Mouse (Mus musculus) layer of hippocampus, adult 8-10 months (tissue): ENCODE data around the gene Slc39a10. TPM values are rescaled to one million over a fixed set of nuclear protein-coding genes. Genes with fewer than 3 reads are reported as not detected.
"Not testable (repeated sequence)": the region's sequence is repeated elsewhere in the genome, so short reads cannot be mapped to it uniquely, and the experiment has no call there.

Experiments
- DNase-seq, 2 experiments: peaks; one replicate each; pipeline ENCODE4 v3.0.0; 2022; ENCODE audit warnings: low spot score in 2 of 2
- total RNA-seq, 4 experiments: library from RNA; stranded (reverse); gene quantifications; 2 replicates each; pipeline ENCODE4 v1.2.4; 2022

Gene Slc39a10
- total RNA-seq, 4 experiments from 2014 or later = 83.4 to 108 (median 97.0) TPM

- no peak for DNase-seq
These were observed 28.3 kb downstream of the Slc39a10 start for GRCm38 (mm10) chr1:46864175-46864885.

DNA sequence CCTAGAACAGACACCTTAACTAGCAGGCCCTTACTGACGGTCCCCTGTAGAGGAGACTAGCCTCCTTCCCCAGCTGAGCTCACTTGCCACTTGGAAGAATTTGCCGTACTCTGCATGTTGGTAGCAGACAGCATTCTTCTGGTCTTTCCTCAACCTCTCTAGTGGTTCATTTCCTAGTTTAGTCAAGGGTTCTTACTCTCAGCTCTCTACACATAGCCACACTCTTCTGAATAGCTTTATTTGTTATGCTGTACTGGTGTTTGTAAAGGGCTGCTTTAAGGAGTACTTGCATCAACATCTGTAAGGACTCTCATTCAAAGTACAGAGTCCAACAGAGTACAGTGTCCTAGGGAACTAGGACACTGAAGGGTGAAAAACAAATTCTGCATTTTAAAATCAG lies 29.2 kb downstream of the Slc39a10 start:
- DNase-seq = no peak

DNA sequence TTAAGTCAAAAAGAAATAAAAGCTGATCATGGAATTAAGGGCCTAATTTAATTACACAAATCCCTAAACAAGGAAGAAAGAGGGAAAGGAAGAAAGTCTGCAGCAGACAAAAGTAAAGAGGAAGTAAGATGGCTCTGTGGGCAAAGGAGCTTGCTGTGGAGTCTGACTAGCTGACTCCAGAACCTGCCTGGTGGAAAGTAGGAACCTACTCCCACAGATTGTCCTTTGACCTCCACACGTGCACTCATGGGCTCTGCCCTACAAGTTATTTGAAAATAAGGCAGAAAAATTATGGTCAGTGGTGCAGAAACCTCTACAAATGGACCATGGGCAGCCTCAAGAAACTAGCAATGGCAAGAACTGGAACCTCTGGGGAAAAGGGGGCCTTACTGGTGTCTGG lies 32.6 kb downstream of the Slc39a10 start:
- DNase-seq = no peak

DNA sequence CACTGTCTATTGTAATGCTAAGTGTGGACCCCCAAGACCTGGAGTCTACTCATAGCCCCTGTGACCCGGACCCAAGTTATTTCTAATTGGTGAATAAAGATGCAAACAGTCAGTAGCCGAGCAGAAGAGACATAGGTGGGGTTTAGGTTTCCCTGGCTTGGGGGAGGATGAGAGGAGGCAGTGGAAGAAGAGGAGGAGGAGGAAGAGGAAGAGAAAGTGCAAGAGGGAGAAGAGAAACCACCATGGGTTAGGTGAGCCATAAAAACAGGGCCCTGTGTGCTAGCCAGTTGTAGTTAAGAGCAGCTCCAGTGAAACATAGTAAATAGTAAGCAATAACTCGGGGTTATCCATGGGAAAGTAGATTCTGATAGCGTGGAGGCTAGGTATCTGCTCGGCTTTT lies 34.1 kb downstream of the Slc39a10 start:
- DNase-seq = no peak

DNA sequence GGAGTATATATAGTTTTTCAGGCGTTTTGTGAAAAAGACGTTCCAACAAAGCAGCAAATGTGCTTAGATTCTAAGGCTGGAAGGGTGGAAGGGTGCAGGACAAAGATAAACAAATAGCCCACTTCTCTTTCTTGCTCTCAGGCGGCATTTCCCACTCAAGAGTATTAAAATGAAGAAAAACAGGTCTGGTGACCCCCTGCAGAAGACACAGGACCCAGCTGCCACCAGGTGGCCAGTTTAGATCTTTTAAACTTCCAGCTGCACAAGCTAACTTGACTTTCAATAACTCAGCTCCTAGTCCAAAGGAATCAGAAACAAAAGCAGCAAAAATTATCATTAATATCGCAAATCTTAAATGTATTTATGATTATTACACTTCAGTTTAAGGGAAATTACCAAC lies 36.2 kb downstream of the Slc39a10 start:
- no peak for DNase-seq

DNA sequence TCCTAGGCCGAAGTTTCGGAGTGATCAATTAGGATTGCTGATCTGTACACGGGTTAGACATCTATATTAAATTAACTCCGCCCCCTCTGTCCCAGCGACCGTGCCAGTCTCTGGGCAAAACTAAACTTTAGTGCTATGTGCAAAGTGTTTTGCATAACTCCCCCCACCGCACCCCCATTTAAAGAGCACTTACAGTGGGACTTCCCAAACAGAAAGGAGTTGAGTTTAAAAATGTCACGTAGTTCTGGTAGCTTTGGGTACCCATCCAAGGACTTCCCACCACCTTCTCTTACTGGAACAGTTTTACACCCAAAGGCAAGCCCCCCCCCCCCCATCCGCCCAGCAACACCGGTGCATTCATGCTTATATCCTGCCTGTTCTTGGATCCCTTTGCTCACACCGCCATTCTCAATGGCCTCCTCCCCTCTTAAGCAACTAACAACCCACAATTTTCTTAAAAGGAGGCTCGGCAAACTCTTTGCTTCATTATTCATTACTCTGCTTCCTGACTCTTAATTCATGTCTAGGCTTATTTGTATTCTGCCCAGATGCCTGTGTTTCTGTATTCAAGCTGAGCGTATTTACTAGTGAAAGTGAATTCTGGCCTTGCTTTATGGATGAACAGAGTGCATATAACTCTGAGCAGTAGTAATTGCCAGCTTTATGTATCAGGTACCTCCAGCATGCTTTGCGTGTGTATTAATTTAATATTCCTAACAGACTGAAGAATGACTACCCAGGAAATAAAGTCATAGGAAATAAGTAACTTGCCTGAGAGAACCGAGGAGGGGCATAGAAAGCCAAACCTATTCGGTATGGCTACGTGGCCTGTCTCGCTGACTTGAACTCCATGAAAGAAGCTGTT lies 38.4 kb downstream of the Slc39a10 start:
- DNase-seq = no peak

GRCm38 (mm10) chr1:46853317-46854035 lies 39.2 kb downstream of the Slc39a10 start:
- peak; percentile 95 to 99 for DNase-seq

- peak; percentile 59 to 67 for DNase-seq
These were observed 39.9 kb downstream of the Slc39a10 start for GRCm38 (mm10) chr1:46852600-46853272.

- no peak for DNase-seq
These were observed 40.4 kb downstream of the Slc39a10 start for GRCm38 (mm10) chr1:46852216-46852599.

- DNase-seq = no peak
These were observed 41.1 kb downstream of the Slc39a10 start for GRCm38 (mm10) chr1:46851586-46851985.

GRCm38 (mm10) chr1:46849758-46850157 lies 42.9 kb downstream of the Slc39a10 start:
- peak; percentile 51 to 62 for DNase-seq

DNA sequence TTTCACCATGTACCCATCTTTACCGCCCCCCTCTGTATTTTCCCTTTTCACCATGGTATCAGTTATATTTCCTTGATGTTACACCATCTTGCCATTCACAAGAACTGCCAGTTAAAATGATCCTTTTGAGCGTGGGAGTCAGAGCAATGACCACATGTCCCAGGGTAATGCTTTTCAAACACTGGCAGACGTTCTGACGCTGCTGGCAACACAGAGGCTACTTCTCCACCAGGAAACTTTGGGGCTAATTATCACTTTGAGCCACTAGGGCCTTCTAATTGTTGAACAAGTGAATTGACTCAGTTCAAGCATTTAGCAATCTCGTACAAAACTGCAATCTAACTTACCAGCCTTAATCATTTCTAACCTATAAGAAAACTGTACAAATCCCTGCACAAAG lies 47.4 kb downstream of the Slc39a10 start:
- no peak for DNase-seq

DNA sequence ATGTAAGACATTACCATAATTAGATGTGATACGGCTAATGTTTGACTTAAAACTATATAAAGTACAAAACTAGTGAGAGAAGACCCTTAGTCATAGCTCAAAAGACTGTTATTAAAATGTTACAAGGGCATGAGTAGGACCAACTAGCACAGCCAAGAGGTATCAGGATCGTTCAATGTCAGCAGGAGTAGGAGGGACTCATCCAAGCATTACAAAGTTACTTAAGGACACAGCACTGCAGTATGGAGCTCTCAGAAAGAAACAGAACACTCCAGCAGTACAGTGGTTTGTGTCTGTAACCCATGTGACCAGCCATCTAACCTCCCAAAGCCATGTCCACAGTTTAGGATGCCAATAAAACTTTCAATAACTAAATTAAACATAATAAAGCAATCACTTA lies 48.4 kb downstream of the Slc39a10 start:
- DNase-seq = no peak

DNA sequence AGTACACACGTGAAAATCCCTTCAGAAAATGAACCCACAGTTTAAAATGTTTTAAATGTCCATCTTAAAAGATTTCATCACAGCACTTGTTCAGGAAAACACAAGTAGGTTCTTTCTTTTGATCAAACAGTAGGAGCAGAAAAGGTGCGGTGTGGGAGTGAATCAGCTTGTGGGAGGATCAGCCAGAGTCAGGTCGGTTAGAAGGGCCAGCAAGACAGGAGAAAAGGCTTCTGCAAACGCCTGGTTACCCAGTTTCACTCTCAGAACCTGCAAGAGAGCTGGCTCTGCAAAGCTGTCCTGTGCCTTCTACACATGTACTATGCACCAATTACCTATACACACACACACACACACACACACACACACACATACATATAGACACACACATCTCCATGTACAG lies 49.2 kb downstream of the Slc39a10 start:
- DNase-seq = no peak

DNA sequence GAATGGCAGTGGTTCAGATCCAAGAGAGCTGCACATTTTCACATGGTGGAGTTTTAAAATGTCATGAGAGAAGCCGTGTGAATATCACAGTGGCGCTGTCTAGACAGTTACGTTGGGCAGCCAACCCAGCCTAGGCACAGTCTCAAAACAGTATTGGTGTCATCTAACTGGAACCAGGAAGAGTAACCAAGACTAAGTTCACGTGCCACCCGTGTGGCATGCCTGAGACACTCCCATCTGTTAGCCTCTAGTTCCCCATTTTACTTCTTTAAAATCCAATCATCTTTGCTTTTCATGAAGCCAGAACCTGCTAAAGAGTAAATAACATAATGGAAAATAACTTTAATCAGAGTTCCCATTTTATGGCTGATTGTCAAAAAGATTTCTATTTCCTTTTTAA lies 60.7 kb downstream of the Slc39a10 start:
- no peak for DNase-seq

DNA sequence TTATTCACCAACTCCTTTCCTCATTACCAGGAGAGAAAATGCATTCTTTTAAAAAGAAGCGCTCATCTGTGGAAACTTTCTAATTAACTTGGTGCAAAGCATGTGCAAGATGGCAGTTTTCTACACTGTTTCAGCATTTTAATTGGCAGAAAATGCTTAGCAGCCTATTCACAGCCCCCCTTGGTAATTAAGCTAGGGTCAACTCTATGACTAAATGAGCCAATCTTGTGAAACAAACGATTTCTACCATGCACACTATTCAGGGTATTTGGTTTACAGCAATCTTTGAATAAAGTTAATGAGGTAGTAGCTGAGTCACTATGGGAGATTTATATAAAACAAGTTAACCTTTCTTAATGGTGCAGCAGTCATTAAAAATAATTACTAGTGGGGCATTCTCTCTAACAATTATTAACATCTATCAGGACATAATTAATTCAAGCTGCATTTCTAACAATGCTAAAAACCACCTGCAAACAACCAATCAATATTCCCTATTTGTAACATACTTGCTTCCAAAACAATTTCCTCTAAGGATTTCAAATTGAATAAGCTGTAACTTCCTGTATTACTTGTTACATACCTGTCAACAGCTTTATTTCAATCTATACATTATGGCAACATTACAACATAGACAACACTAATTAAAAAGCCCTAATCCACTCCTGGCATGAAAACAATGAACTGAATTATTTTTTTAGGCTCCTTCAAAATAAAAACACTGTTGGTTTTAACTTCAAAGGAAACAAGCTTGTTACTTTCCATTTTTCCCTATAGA lies 62.4 kb downstream of the Slc39a10 start:
- no peak for DNase-seq

DNA sequence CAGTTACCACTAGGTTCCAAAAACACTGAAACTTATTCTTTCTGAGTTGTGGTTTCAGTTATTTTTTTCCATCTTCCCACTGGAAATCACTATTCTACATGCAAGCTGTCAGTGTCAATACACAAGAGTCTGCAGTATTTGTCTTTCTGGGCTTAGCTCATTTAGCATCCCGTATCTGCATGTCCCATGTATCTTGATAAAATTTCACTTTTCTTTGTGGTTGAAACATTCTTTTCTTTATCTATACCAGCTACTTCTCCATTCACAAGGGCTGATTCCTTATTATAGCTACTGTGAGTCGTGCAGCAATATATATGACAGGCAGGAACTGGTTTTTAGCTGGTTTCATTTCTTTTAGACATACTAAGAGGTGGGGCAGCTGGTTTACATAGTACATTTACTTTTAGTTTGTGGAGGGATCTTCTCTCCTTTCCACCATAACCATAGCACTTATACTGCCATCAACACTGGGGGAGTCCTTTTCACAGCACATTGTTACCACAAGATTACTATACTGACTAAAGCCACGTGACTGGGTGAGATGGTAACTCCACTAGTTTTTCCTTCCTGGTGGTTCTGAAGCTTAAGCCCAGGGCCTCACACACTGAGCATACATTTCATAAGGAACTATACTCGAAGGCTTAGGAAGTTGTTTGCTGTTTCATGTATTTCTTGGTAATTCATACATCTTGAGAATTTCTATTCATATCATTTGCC lies 70.2 kb downstream of the Slc39a10 start:
- no peak for DNase-seq

DNA sequence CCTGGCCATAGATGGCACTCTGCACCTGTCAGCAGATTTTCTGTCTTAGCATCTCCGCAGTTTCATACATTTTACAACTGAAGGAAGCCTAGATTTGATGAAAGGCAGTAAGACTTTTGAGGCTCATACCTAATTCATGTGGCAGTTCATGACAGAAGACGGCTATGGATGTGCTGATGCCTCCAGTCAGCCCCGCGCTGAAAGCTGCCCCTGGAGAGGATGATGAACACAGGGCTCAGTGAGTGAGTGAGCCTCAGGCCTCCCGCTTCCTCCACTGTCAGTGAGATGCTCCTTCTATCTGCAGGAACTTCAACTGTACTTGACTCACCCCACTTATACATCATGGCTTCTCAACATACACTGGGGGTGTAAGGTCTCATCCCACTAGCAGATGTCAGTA lies 74.7 kb downstream of the Slc39a10 start:
- DNase-seq = no peak

DNA sequence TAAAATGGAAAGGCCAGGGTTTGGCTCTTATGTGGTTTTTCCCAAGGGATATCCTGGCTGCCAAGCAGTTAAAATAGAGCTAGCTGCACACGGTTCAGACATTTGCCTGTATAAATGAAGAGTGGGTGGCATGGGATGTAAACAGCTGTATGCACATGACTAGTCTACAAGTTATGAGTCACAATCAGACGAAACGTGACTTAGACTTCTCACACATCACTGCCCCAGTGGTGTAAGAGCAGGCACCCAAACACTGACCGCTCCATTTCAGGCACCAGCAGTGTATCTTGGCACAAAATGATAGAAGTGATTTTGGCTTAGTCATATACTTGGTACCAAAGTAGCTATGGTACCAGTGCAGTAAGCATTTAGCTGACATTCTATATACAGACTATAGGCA lies 84.0 kb downstream of the Slc39a10 start:
- DNase-seq = not testable (repeated sequence)

- no peak for DNase-seq
These were observed 87.6 kb downstream of the Slc39a10 start for GRCm38 (mm10) chr1:46805074-46805473.
